Mouse (Mus musculus) retina, adult 2 months (tissue): ENCODE measurements around the gene Tango2.
A peak's percentile ranks its signal among the peaks of the same experiment; 100 is the strongest.
"Not testable (repeated sequence)": the region's sequence is repeated elsewhere in the genome, so short reads cannot be mapped to it uniquely, and the experiment has no call there.

Experiments used
- DNase-seq: peaks from one replicate; pipeline ENCODE4 v3.0.0-alpha.2; 2012; ENCODE audit warnings: low read depth, low spot score

Gene Tango2

DNA sequence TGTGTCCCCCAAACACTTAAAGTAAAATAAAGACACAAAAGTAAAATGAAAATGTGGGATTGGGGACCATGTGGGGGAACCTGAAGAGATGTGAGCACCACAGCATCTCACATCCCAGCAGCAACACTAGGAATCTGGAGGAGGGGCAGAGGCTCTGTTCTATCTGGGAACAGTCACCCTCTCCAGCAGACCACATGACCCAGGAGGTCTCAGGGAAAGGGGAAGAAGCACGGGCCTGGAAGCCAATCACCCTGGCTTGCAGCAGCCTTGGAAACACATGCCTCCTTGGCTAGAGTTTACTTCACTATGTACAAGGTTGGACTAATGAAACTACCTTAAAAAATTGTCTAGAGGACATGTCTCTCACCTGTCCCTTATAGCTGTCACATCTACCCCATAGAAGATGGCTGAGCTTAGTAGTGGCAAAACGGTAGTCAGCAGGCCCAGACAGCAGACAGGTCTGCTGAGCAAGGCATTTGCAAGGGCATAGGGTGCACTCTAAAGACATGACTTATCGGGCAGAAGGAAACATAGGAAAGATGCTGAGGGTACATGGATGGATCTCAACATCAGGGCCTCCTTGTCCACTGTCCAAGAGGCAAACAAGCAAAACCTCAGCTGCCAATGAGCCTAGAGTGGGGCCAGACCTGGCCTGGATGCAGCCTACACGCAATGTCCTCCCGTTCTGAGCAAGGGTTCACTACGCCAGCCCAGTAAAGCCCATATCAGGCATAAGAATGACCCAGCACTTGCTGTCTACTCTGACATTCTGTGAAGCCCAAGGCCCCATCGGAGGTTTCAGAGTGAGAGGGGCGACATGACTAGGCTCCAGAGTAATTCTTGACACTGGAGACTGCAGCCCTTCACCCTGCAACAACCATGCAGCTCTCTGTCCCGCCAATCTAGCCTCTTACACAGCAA lies 5.0 kb downstream of the Tango2 start:
- no peak for DNase-seq

GRCm38 (mm10) chr16:18342076-18342475 lies 5.8 kb downstream of the Tango2 start:
- no peak for DNase-seq

- DNase-seq = no peak
These were observed 6.3 kb downstream of the Tango2 start for GRCm38 (mm10) chr16:18341605-18342004.

GRCm38 (mm10) chr16:18339866-18340265 lies 8.0 kb downstream of the Tango2 start:
- no peak for DNase-seq

- DNase-seq = no peak
These were observed 10.6 kb downstream of the Tango2 start for GRCm38 (mm10) chr16:18337261-18337660.

DNA sequence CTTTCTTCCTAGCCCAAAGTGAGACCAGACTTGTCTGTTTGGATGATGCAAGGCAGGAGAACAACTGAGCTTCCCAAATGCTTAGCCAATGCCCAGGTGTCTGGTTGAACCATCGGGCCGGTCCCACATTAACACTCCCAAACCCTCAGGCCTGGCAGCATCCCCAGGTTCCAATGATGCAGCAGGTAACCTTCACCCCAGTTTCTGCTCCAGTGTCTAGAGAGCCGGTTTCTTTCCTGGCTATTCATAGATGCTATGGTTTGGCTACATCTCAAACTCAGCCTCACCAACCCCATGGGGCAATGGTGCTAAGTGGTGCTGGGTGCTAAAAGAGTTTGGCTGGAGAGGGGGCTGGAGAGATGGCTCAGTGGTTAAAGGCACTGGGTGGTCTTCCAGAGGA lies 11.9 kb downstream of the Tango2 start:
- no peak for DNase-seq

GRCm38 (mm10) chr16:18333976-18334375 lies 13.9 kb downstream of the Tango2 start:
- no peak for DNase-seq

GRCm38 (mm10) chr16:18328524-18328923 lies 19.4 kb downstream of the Tango2 start:
- no peak for DNase-seq

DNA sequence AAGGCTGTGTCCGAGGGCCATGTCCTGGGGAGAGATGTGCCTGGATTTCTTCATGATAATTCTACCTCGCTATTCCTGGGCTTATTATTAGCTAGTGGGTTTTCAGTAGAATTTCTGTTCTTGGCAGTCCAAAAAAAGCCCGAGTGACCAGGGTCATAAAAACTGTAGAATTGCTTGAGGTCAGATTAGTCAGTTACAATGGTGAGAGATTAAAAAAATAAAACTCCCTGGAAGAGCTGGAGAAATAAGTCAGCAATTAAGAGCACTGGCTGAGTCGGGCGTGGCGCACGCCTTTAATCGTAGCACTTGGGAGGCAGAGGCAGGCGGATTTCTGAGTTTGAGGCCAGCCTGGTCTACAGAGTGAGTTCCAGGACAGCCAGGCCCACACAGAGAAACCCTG lies 20.0 kb downstream of the Tango2 start:
- no peak for DNase-seq

GRCm38 (mm10) chr16:18325741-18326140 lies 22.2 kb downstream of the Tango2 start:
- no peak for DNase-seq

DNA sequence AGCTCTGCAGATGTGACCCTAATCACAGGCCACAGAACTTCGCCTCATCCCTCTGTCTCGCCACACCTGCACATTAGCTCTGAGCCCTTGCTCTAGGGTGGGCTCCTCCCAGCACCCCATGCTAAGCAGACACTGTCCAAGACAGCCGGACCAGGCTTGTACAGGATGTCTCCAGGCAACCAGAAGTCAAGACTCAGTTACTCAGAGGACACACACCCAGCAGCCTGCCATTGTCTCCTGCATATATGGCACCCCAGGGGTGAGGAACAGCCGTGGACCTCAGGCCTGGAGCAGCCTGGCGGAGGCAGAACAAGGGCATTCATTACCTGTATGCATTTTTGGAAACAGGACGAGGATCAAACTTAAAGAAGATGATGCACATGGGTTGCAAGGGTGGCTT lies 23.9 kb downstream of the Tango2 start:
- no peak for DNase-seq

GRCm38 (mm10) chr16:18323460-18323859 lies 24.4 kb downstream of the Tango2 start:
- no peak for DNase-seq

DNA sequence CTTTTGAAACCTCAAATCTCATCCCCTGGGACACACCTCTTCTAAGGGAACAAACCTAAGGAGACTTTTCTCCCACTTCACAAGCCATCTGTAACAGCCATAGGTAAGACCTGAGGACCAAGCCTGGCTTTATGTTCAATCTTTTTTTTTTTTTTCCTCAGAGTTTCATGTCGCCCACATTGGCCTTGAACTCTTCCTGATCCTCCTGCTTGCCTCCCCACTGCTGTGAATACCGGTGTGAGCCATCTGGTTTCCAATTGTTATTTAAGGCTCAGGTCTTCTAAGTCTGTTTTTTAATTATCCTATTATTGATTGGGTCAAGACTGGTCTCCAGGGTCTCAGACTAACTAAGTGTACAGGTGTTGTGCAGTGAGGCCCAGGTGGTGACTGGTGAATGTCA lies 26.5 kb downstream of the Tango2 start:
- no peak for DNase-seq

- DNase-seq = no peak
These were observed 28.9 kb downstream of the Tango2 start for GRCm38 (mm10) chr16:18318992-18319391.

DNA sequence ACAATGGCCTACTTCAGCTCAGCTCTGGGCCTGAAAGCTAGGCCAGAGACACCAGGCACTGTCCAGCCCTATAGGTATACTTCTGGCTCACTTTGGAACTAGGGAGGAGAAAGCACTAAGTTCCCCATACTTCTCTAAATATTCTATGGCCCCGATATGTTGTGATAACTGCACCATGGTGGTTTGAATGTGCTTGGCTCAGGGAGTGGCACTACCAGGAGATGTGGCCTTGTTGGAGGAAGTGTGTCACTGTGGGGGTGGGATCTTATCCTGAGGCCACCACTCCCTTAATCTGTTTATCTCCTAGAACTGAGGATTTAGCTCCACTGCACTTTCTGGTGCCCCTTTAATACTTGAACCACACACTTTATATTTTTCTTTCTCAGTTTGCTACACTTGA lies 39.7 kb downstream of the Tango2 start:
- no peak for DNase-seq

- DNase-seq = not testable (repeated sequence)
These were observed 58.3 kb downstream of the Tango2 start for GRCm38 (mm10) chr16:18289614-18290013.

DNA sequence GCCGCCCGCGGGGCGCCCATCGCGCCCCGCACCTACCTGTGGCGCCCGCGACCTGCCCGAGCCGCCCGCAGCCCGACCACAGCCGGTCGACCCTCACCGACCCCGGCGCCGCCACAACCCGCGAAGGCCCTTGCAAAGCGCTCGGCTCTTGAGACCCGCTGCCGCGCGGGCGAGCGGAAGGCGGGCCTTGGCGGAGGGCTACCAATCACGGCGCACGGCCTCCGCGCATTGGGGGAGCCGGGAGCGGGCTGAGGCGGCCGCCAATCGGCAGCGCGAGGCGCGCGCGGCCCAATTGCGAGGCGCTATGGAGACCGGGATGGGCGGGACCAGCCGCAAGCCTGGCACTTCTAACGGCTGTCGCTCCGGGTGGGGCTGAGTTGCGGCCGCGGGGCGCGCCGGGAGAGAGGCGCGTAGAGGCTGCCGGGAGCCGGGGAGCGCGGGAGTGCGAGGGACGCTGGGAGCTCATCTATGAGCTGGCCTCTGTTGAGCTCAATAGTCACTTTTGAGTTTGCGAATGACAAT lies 58.8 kb downstream of the Tango2 start, which contains the start of gene Dgcr8:
Dgcr8 (minus strand) TSS at position 180 of the 522 bp plus-strand sequence.
- DNase-seq = peak; percentile 84

DNA sequence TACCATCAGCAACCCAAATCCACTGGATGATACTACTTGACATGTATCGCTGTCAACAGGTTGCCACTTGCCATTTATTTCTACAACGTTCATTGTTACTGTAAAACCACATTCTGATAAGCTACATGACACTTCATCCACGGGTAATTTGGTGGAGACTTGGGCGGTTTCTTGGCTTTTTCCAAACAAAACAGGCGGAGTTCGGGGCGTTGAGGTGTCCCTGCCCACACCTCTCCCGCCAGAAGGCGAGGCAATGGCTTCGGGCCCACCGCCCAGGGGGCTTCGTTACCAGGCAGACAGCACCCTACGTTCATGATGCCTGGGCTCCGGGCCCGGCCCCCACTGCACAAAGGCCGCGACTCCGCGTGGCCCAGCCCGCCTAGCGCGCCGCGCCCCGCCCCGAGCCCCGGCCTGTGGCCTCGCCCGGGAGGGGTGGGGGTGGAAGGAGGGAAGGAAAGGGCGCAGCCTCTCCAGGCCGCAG lies 59.3 kb downstream of the Tango2 start:
- DNase-seq = no peak

GRCm38 (mm10) chr16:18288166-18288565 lies 59.7 kb downstream of the Tango2 start:
- no peak for DNase-seq

GRCm38 (mm10) chr16:18275166-18275565 lies 72.7 kb downstream of the Tango2 start:
- peak; percentile 65 for DNase-seq

DNA sequence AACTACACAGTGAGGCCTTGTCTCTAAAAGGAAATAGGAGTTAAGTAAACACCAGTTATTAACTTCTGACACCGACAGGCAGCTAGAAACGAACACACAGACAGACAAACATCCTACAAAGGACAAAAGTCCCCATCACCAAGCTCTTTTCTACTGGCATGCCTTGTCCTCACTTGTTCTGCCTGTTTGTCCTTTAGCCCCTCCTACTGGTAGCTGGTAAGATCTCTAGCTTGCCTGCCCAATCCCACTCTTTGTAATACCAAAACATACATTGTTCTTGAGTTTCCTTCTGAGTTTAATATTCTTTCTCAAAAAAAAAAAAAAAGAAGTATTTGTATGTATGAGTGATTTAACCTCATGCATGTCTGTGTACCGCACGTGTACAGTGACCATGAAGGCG lies 79.7 kb downstream of the Tango2 start:
- DNase-seq = no peak

GRCm38 (mm10) chr16:18265024-18265423 lies 82.9 kb downstream of the Tango2 start:
- no peak for DNase-seq

GRCm38 (mm10) chr16:18258221-18258620 lies 89.7 kb downstream of the Tango2 start, which contains the start of gene Gm49776:
Gene Gm49776 (minus strand): TSS chr16:18258321.
- DNase-seq = no peak
